Mouse (Mus musculus) lung, embryonic 16.5 days (tissue): ENCODE data around the gene Slc30a5. TPM values are rescaled to one million over a fixed set of nuclear protein-coding genes. Genes with fewer than 3 reads are reported as not detected.

ENCODE experiments used
- ATAC-seq: fragments of 200-750 bp; cut with Nextera tagmentation; 2 replicates; pipeline ENCODE4 v1.8.0; 2017; ENCODE audit warnings: low read depth, mild to moderate bottlenecking, moderate library complexity
- H3K27ac ChIP-seq: fragments of 300-500 bp; sonication (generic); 2 replicates; pipeline ENCODE4 v1.5.1; 2014; ENCODE audit warnings: mild to moderate bottlenecking, control low read depth, low read length
- H3K27me3 ChIP-seq: fragments of 300-500 bp; sonication (generic); 2 replicates; pipeline ENCODE4 v1.6.1; 2014; ENCODE audit warnings: low read depth, low read length, mixed read lengths; ENCODE audit not compliant: control insufficient read depth, insufficient read depth
- H3K36me3 ChIP-seq: fragments of 300-500 bp; sonication (generic); 2 replicates; pipeline ENCODE4 v1.6.1; 2014; ENCODE audit warnings: low read length; ENCODE audit not compliant: control insufficient read depth, insufficient read depth
- H3K4me1 ChIP-seq: fragments of 300-500 bp; sonication (generic); replicated peaks from 2 replicates; pipeline ENCODE4 v1.6.1; 2014; ENCODE audit warnings: low read length, mixed read lengths; ENCODE audit not compliant: control insufficient read depth, insufficient read depth
- H3K4me2 ChIP-seq: fragments of 300-500 bp; sonication (generic); 2 replicates; pipeline ENCODE4 v1.6.1; 2014; ENCODE audit warnings: low read depth, low read length, control low read depth
- H3K4me3 ChIP-seq: fragments of 300-500 bp; sonication (generic); 2 replicates; pipeline ENCODE4 v1.5.1; 2014; ENCODE audit warnings: mild to moderate bottlenecking, low read length, control low read depth
- H3K9ac ChIP-seq: fragments of 300-500 bp; sonication (generic); 2 replicates; pipeline ENCODE4 v1.6.1; 2014; ENCODE audit warnings: low read length, control low read depth
- H3K9me3 ChIP-seq: fragments of 300-500 bp; sonication (generic); 2 replicates; pipeline ENCODE4 v1.6.1; 2016; ENCODE audit warnings: low read length; ENCODE audit not compliant: control insufficient read depth
- WGBS: fragments of 180-500 bp; shearing (Covaris S2); extraction: QIAGEN DNeasy Blood & Tissue Kit; methylation state at CpG from one replicate; pipeline ENCODE4 v1.1.7; 2014; 5-methylcytosine and 5-hydroxymethylcytosine counted together
- polyA plus RNA-seq: library from polyadenylated mRNA; unstranded; fragments of >200 nt; fragmentation: Nextera tagmentation; extraction: Ambion mirVana; gene quantifications from 2 replicates; pipeline ENCODE4 v1.2.1, GENCODE M21; 2015

Gene Slc30a5
- polyA plus RNA-seq, 1 experiment from 2014 or later = 46.2 TPM

GRCm38 (mm10) chr13:100755329-100755728 lies 77.9 kb downstream of the Slc30a5 start:
- no peaks in the 10 kb centered on the region for H3K27me3 ChIP-seq

GRCm38 (mm10) chr13:100754186-100754585 lies 79.0 kb downstream of the Slc30a5 start:
- no peak overlapping the region for H3K4me2 ChIP-seq
- no peak overlapping the region for H3K27ac ChIP-seq
- no peak for ATAC-seq
- no peak overlapping the region for H3K9ac ChIP-seq
- no peaks in the 10 kb centered on the region for H3K4me1 ChIP-seq
- H3K27me3 ChIP-seq = no peaks in the 10 kb centered on the region
- peaks cover under 1% of the 10 kb centered on the region; the same call in 1 of the 2 replicates for H3K36me3 ChIP-seq
- 68% methylated on average over 4 of the region's 4 CpGs for WGBS
- H3K4me3 ChIP-seq = no peak overlapping the region
- no peaks in the 10 kb centered on the region for H3K9me3 ChIP-seq

More at GRCm38 (mm10) chr13:100755329-100755728, 77.9 kb downstream of the Slc30a5 start:
- ATAC-seq = no peak
- no peaks in the 10 kb centered on the region for H3K4me1 ChIP-seq
- H3K9ac ChIP-seq = no peak overlapping the region
- WGBS = 66% methylated on average over 2 of the region's 2 CpGs
- H3K9me3 ChIP-seq = no peaks in the 10 kb centered on the region
- H3K27ac ChIP-seq = no peak overlapping the region
- H3K4me2 ChIP-seq = no peak overlapping the region
- no peak overlapping the region for H3K4me3 ChIP-seq
- H3K36me3 ChIP-seq = peaks cover 11% of the 10 kb centered on the region

- no peak overlapping the region for H3K27ac ChIP-seq
- H3K4me3 ChIP-seq = no peak overlapping the region
- no peaks in the 10 kb centered on the region for H3K27me3 ChIP-seq
- no peaks in the 10 kb centered on the region for H3K36me3 ChIP-seq
- no peak overlapping the region for H3K4me2 ChIP-seq
- H3K9ac ChIP-seq = no peak overlapping the region
- ATAC-seq = no peak
- no peaks in the 10 kb centered on the region for H3K4me1 ChIP-seq
- H3K9me3 ChIP-seq = no peaks in the 10 kb centered on the region
- WGBS = 73% methylated on average over 6 of the region's 6 CpGs
Observed at GRCm38 (mm10) chr13:100753011-100753410, 80.2 kb downstream of the Slc30a5 start.

Other genes starting within 250 kb of the Slc30a5 start
- 12.0 TPM in 2 replicates for gene Marveld2, start 216.5 kb downstream of the Slc30a5 start, polyA plus RNA-seq
- gene Ak6, start 182.4 kb downstream of the Slc30a5 start, polyA plus RNA-seq = 257 TPM in 2 replicates
- gene Rad17, start 182.4 kb downstream of the Slc30a5 start, polyA plus RNA-seq = 21.4 and 22.4 TPM in 2 replicates
- gene Taf9, start 181.8 kb downstream of the Slc30a5 start, polyA plus RNA-seq = 13.6 and 17.4 TPM in 2 replicates
- 11.3 and 12.8 TPM in 2 replicates for gene Ccdc125, start 163.7 kb downstream of the Slc30a5 start, polyA plus RNA-seq
- 89.2 and 90.7 TPM in 2 replicates for gene Cdk7, start 102.5 kb downstream of the Slc30a5 start, polyA plus RNA-seq
- 152 and 163 TPM in 2 replicates for gene Mrps36, start 88.8 kb downstream of the Slc30a5 start, polyA plus RNA-seq
- 31.1 and 35.1 TPM in 2 replicates for gene Cenph, start 57.5 kb downstream of the Slc30a5 start, polyA plus RNA-seq
- 271 and 277 TPM in 2 replicates for gene Ccnb1, start 46.9 kb downstream of the Slc30a5 start, polyA plus RNA-seq